Mouse (Mus musculus): Measurements from ENCODE around the gene Habp4. TPM values are rescaled to one million over a fixed set of nuclear protein-coding genes. Genes with fewer than 3 reads are reported as not detected.

The Habp4 gene
- polyA plus RNA-seq, 2 experiments = 30.1 to 33.9 TPM

GRCm38 (mm10) chr13:64178000-64178399 is 16.4 kb downstream of the Habp4 start:
- no peaks in the 10 kb centered on the region for H3K4me1 ChIP-seq (ENCODE audit: control insufficient read depth, insufficient read depth, low read length)
- H3K9me3 ChIP-seq (ENCODE audit: control insufficient read depth, low read length) = no peaks in the 10 kb centered on the region
- 80% methylated on average over 7 of the region's 7 CpGs for WGBS
- no peak overlapping the region for H3K4me2 ChIP-seq (replicated peaks; ENCODE audit: low read depth, low read length, severe bottlenecking)
- ATAC-seq (ENCODE audit: low FRiP score, low read depth) (no peak), DNase-seq (ENCODE audit: low spot score) (no peak)
- H3K36me3 ChIP-seq (ENCODE audit: control insufficient read depth, insufficient read depth, low read length) = peaks cover 36% of the 10 kb centered on the region
- no peak overlapping the region for H3K9ac ChIP-seq (ENCODE audit: low read depth, low read length, severe bottlenecking)
- no peaks in the 10 kb centered on the region for H3K27me3 ChIP-seq (ENCODE audit: control insufficient read depth, insufficient read depth, low read length)
- no peak overlapping the region for H3K27ac ChIP-seq (replicated peaks; ENCODE audit: low read depth, low read length)
- no peak for TF ChIP-seq POLR2A (IDR thresholded peaks at IDR 0.05; ENCODE audit: borderline replicate concordance, extremely low read depth, insufficient read depth, insufficient read length)
- no peak overlapping the region for H3K4me3 ChIP-seq (replicated peaks; ENCODE audit: low read length)

- TF ChIP-seq POLR2A (IDR thresholded peaks at IDR 0.05; ENCODE audit: borderline replicate concordance, extremely low read depth, insufficient read depth, insufficient read length) = no peak
Measured at GRCm38 (mm10) chr13:64178746-64179652, 17.4 kb downstream of the Habp4 start.

GRCm38 (mm10) chr13:64180300-64180699 is 18.7 kb downstream of the Habp4 start:
- Histone ChIP-seq H3K4me2 (replicated peaks; ENCODE audit: low read depth, low read length, severe bottlenecking) (no peak overlapping the region), H3K27me3 (ENCODE audit: control insufficient read depth, insufficient read depth, low read length) (no peaks in the 10 kb centered on the region), H3K36me3 (ENCODE audit: control insufficient read depth, insufficient read depth, low read length) (peaks cover 32% of the 10 kb centered on the region), H3K4me3 (replicated peaks; ENCODE audit: low read length) (no peak overlapping the region), H3K9me3 (ENCODE audit: control insufficient read depth, low read length) (no peaks in the 10 kb centered on the region), H3K27ac (replicated peaks; ENCODE audit: low read depth, low read length) (no peak overlapping the region), H3K4me1 (ENCODE audit: control insufficient read depth, insufficient read depth, low read length) (no peaks in the 10 kb centered on the region), H3K9ac (ENCODE audit: low read depth, low read length, severe bottlenecking) (no peak overlapping the region)
- TF ChIP-seq POLR2A (IDR thresholded peaks at IDR 0.05; ENCODE audit: borderline replicate concordance, extremely low read depth, insufficient read depth, insufficient read length) = no peak
- 90% methylated on average over 4 of the region's 4 CpGs for WGBS
- DNase-seq (ENCODE audit: low spot score) (no peak), ATAC-seq (ENCODE audit: low FRiP score, low read depth) (no peak)

More at GRCm38 (mm10) chr13:64178746-64179652, 17.4 kb downstream of the Habp4 start:
- Histone ChIP-seq H3K27ac (replicated peaks; ENCODE audit: low read depth, low read length) (no peak overlapping the region; the same call in 1 of the 2 replicates), H3K4me3 (replicated peaks; ENCODE audit: low read length) (no peak overlapping the region), H3K9me3 (ENCODE audit: control insufficient read depth, low read length) (no peaks in the 10 kb centered on the region), H3K36me3 (ENCODE audit: control insufficient read depth, insufficient read depth, low read length) (peaks cover 30% of the 10 kb centered on the region), H3K4me2 (replicated peaks; ENCODE audit: low read depth, low read length, severe bottlenecking) (no peak overlapping the region), H3K27me3 (ENCODE audit: control insufficient read depth, insufficient read depth, low read length) (no peaks in the 10 kb centered on the region), H3K9ac (ENCODE audit: low read depth, low read length, severe bottlenecking) (no peak overlapping the region), H3K4me1 (ENCODE audit: control insufficient read depth, insufficient read depth, low read length) (no peaks in the 10 kb centered on the region)
- no peak for ATAC-seq (ENCODE audit: low FRiP score, low read depth)
- no peak for DNase-seq (ENCODE audit: low spot score)
- 80% methylated on average over 13 of the region's 13 CpGs for WGBS

DNA sequence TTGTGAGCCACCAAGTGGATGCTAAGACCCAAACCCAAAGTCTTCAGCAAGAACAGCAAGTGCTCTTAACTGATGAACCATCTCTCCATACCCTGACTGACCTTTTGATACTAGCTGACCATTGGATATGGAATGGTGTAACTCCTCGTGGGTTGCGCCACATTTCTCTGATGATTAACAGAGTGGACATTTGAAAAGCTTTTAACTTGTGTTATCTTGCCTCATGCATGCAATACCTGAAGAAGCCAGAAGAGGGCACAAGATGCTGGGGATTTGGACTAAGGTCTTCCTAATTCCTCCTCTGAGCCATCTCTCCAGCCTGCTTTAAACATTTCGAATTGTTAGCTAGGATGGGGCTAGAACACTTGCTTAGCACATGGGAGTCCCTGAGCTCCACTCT is 19.3 kb downstream of the Habp4 start:
- DNase-seq (ENCODE audit: low spot score) (peak; percentile 23), ATAC-seq (ENCODE audit: low FRiP score, low read depth) (no peak)
- H3K27ac ChIP-seq (replicated peaks; ENCODE audit: low read depth, low read length) = no peak overlapping the region
- no peak overlapping the region for H3K4me3 ChIP-seq (replicated peaks; ENCODE audit: low read length)
- no peak overlapping the region for H3K9ac ChIP-seq (ENCODE audit: low read depth, low read length, severe bottlenecking)
- no peaks in the 10 kb centered on the region for H3K27me3 ChIP-seq (ENCODE audit: control insufficient read depth, insufficient read depth, low read length)
- no peaks in the 10 kb centered on the region for H3K9me3 ChIP-seq (ENCODE audit: control insufficient read depth, low read length)
- TF ChIP-seq POLR2A (IDR thresholded peaks at IDR 0.05; ENCODE audit: borderline replicate concordance, extremely low read depth, insufficient read depth, insufficient read length) = no peak
- H3K4me2 ChIP-seq (replicated peaks; ENCODE audit: low read depth, low read length, severe bottlenecking) = no peak overlapping the region
- H3K36me3 ChIP-seq (ENCODE audit: control insufficient read depth, insufficient read depth, low read length) = peaks cover 37% of the 10 kb centered on the region
- no peaks in the 10 kb centered on the region for H3K4me1 ChIP-seq (ENCODE audit: control insufficient read depth, insufficient read depth, low read length)
- 81% methylated on average over 3 of the region's 3 CpGs for WGBS

DNA sequence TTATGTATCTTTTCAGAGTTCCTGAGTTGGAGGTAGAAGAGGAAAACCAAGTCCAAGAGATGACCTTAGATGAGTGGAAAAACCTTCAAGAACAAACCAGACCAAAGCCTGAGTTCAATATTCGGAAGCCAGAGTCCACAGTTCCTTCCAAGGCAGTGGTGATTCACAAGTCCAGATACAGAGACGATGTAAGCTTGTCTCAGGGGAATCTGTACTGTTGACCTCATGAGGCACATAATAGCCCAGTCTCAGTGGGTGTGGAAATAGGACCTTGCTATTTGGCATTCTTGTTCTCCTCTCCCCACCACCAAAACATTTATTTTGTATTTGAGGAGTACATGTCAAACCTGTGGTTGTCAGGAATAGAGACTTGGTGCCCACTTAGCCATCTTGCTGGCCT is 20.5 kb downstream of the Habp4 start:
- H3K4me2 ChIP-seq (replicated peaks; ENCODE audit: low read depth, low read length, severe bottlenecking) = no peak overlapping the region
- H3K9ac ChIP-seq (ENCODE audit: low read depth, low read length, severe bottlenecking) = no peak overlapping the region
- no peak overlapping the region for H3K27ac ChIP-seq (replicated peaks; ENCODE audit: low read depth, low read length)
- no peaks in the 10 kb centered on the region for H3K27me3 ChIP-seq (ENCODE audit: control insufficient read depth, insufficient read depth, low read length)
- no peak for ATAC-seq (ENCODE audit: low FRiP score, low read depth)
- WGBS = 90% methylated on average over 2 of the region's 2 CpGs
- no peak for TF ChIP-seq POLR2A (IDR thresholded peaks at IDR 0.05; ENCODE audit: borderline replicate concordance, extremely low read depth, insufficient read depth, insufficient read length)
- no peak overlapping the region for H3K4me3 ChIP-seq (replicated peaks; ENCODE audit: low read length)
- DNase-seq (ENCODE audit: low spot score) = no peak
- H3K4me1 ChIP-seq (ENCODE audit: control insufficient read depth, insufficient read depth, low read length) = no peaks in the 10 kb centered on the region
- H3K36me3 ChIP-seq (ENCODE audit: control insufficient read depth, insufficient read depth, low read length) = peaks cover 43% of the 10 kb centered on the region
- no peaks in the 10 kb centered on the region for H3K9me3 ChIP-seq (ENCODE audit: control insufficient read depth, low read length)
